Mouse (Mus musculus): ENCODE results near the gene Hist1h2ae. TPM values are rescaled to one million over a fixed set of nuclear protein-coding genes. Genes with fewer than 3 reads are reported as not detected.
A peak's percentile ranks its signal among the peaks of the same experiment; 100 is the strongest.
"Not testable (repeated sequence)": the region's sequence is repeated elsewhere in the genome, so short reads cannot be mapped to it uniquely, and the experiment has no call there.

Hist1h2ae gene
- 14.5 and 15.5 TPM in 2 replicates for total RNA-seq (2021)
- long read RNA-seq: 0 reads

- peak; percentile 42 for DNase-seq
These were observed at the start of gene Hist1h2ae, which contains the start of gene Hist1h2bg for GRCm38 (mm10) chr13:23571022-23571503. Gene Hist1h2ae, minus strand, starts transcription at chr13:23571220. Gene Hist1h2bg, plus strand, starts transcription at chr13:23571396.

- DNase-seq: no peak
These were observed 49.2 kb upstream of the Hist1h2ae start for GRCm38 (mm10) chr13:23620056-23620732.

DNA sequence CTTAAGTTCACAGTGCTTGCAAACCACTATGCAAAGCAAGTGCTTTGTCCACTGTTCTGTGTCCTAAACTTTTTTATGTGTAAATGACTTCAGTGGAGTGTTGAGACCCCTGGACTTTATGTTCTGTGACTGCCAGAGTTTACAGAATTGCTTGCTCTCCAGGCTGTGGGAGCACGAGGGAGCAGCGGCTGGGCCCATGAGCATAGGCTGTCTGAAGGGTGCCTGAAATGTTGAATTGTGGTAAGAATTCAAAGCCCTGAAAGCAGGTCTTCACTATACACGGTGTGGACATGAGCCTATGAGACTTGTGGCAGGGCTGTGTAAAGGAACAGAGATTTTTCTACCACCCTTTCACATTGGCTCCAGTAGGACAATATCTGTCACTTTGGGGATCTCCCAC lies 40.6 kb upstream of the Hist1h2ae start:
- DNase-seq: no peak

DNA sequence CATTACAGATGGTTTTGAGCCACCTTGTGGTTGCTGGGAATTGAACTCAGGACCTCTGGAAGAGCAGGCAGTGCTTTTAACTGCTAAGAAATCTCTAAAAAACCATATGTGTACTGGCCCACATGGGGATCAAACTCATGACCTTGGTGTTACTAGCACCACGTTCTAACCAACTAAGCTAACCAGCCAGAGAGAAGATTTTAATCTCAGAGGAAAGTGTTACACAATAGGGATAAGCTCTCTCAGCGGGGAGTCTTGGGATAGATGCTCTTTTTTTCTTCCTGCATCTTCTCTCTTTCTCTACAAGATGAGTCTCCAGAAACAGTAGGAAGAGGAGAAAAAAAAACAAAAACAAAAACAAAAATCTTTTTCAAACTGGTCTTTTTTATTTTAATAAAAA lies 39.4 kb upstream of the Hist1h2ae start:
- DNase-seq: no peak

- DNase-seq: no peak
These were observed 38.8 kb upstream of the Hist1h2ae start for GRCm38 (mm10) chr13:23609844-23610243.

DNA sequence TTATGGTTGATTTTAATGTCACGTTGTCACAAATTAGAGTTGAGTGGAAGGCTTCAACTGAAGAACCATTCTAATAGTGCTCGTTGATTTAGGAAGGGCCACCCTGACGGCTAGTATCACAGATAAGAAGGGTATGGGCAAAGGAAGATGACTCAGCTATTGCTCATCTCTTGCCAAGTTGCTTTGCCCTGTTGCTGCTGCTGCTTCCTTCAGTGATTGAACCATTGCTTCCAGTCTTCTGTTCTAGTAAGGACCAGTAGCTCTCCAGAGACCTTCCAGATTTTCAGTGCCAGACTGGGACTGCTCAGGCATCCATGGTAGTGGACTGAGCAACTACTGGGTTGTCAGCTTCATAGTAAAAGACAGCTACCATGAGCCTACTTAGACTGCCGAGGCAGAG lies 38.2 kb upstream of the Hist1h2ae start:
- DNase-seq: no peak

DNA sequence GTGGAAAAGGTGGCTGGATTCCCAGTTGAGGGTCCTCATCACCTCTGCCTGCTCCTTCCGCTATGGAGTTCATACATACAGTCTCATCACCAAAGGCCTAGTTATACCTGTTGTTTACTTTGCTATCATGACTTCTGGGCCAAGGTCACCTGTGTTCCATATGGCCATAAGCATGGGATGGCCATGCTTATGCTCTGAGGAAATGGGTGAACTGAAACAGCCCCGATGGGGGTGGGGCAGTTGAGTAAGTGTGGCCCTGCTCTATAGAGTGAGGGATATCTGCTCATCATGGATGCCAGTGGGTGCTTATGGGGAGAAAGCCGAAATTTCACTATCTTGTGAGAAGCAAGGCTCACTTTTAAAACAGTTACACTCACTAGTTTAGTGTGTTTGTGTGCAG lies 34.0 kb upstream of the Hist1h2ae start:
- DNase-seq: no peak

GRCm38 (mm10) chr13:23604452-23604851 lies 33.4 kb upstream of the Hist1h2ae start:
- DNase-seq: no peak

DNA sequence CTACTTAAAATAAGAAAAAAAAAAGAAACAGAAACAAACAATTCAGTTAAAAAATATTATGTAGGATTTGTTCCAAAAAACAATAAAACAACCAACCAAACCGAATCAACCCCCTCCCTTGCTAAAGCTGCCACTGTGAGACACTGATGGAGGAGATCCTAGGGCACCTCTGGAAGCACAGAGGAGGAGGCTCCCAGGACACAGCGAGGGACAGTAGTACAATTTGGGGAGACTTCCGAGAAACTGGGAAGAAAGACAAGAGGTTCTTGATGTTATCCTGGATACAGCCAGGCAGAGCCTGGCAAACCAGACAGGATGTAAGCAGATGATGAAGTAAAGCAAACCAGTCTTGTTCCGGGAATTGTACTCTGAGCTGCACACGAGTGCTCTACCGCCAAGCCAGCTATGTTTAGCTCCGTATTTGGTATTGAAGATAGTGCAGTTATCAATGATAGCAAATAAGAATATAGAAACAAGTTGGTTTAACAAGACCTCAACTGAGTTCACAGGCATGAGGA lies 32.2 kb upstream of the Hist1h2ae start:
- no peak for DNase-seq

DNA sequence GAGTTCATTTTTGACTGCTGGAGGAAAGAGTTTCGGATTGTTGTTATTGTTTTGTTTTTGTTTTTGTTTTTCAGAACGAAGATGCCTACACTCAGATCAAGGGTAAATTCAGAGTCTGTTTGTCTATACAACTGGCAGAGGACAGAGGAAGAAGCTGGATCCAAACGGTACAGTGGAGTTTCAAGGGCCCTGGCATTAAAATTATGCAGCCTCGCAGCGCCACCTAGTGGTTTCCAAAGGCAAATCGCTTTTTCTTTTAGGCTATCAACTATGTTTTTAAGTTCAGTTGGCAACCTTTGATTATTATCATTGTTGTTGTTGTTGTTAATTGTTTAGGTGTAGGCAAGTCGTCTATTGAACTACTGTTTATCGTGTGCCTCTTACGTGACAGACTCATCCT lies 26.9 kb upstream of the Hist1h2ae start:
- peak; percentile 80 for DNase-seq

- no peak for DNase-seq
These were observed 24.8 kb upstream of the Hist1h2ae start for GRCm38 (mm10) chr13:23595622-23596372.

DNA sequence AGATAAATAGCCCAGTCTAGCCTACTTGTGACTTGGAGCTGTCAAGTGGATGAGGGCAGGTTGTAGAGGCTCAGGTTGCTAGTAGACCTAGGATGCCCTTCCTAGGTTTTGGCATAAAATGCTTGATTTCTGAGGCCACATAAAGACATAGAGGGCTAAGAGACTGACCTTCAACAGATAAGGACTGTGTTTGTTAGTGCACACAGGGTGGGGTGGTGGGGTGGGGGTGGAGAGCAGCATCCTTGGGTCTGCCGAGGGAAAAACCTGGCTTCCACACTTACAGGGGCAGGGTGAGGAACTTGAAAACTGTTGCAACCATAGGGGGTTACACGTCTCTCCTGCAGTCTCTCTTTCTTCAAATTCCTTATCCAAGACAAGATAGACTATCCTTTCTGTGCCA lies 24.2 kb upstream of the Hist1h2ae start:
- no peak for DNase-seq

DNA sequence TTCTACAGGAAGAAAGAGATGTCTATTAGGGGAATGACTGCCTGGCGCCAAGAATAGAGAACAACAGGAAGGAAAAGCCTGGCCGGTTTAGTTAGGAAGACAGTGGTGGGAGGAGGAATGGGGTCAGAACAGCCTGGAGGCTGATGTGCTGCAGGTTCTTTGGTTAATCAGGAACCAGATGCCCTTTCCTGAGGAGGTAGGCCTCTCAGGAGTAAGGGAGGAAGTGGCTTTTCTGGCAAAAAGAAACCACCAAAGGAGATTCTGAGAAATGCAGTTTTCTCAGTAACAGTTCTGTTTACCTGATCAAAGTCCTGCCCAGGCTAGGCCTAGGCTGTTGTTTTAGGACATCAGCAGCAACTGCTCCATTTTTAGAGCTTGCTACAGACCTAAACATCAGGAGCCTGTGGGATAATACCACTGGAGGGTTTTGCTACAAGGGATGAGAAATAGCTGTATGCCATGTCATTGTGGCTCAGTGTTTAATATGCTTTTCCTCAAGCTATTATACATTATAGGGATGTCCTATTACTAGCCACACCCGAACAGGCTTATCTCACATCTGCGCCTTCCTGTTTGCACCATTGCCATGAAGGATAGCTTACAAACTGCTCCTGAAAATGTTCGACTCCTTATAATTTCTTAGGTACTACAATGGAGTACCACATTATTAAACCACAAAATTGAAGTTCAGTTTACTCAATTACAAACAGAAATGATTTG lies 22.2 kb upstream of the Hist1h2ae start:
- DNase-seq: no peak

DNA sequence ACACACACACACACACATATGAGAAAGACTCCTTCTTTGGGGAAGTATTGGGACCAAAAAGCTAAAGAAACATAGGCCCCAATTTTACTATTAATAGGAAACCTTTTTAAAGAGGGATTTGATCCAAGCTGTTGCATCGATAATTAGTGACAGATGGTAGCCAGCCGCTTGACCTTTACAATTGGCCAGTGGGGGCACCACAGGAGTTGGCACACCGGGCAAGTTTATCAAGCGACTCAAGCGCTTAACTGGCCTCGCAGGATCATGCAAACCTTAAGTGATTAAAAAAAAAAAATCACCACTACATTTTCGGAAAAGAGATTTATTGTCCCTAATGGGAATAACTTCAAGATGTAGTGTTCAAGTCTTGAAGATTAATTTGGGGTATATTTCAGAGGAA lies 21.6 kb upstream of the Hist1h2ae start:
- DNase-seq: no peak

GRCm38 (mm10) chr13:23591886-23592285 lies 20.9 kb upstream of the Hist1h2ae start:
- DNase-seq: not testable (repeated sequence)

- DNase-seq: no peak
These were observed 20.2 kb upstream of the Hist1h2ae start for GRCm38 (mm10) chr13:23591206-23591605.

DNA sequence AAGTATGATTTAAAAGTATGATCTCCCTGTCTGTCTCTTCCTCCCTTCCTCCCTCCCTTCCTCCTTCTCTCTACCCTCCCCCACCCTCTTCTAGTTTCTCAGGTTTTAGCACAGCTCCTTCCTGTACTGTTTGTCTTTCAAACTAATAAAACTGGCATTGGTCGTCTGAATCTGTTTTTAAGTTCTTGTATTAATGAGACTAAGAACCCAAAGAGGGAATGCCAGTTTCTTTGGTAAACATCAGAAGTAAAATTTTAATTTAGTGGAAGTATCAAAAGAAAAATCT lies 15.9 kb upstream of the Hist1h2ae start:
- DNase-seq: no peak

DNA sequence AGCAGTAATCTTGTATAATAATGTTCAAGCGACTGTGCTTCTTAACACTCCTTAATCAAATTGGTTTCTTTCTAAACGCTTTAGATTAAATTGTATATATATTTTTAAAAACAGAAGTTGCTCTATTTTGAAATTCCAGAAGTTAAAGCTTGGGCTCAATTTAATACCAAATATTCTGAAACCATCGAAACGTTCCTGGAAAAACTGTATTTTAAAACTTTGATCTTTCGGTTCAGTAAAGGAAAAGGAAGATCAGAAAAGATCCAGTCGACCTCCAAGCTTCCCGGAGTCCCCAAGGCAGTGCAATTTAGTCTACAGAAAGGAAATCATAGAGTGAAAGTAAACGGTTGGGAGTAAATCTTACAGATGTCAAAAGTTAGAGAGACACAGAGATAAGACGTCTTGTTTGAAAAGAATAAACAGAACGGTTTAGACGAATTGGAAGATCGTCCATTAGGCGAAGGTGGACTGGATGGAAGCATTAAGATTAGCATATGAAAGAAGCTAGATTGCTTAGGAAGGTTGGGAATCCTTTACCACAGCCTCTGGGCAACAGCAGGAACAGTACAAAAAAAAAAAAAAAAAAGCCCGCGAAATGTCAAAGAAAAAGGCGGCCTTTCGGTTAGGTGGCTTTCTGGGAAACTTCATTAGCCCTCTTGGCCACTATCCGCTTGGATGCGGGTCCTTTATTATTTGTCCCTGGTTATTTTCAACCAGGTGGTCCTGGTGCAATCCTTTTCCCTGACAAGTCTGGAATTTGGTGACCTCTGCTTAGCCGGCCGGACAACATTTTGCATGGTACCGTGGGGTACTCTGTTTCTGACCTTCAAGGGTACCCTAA lies 15.3 kb upstream of the Hist1h2ae start:
- no peak for DNase-seq

DNA sequence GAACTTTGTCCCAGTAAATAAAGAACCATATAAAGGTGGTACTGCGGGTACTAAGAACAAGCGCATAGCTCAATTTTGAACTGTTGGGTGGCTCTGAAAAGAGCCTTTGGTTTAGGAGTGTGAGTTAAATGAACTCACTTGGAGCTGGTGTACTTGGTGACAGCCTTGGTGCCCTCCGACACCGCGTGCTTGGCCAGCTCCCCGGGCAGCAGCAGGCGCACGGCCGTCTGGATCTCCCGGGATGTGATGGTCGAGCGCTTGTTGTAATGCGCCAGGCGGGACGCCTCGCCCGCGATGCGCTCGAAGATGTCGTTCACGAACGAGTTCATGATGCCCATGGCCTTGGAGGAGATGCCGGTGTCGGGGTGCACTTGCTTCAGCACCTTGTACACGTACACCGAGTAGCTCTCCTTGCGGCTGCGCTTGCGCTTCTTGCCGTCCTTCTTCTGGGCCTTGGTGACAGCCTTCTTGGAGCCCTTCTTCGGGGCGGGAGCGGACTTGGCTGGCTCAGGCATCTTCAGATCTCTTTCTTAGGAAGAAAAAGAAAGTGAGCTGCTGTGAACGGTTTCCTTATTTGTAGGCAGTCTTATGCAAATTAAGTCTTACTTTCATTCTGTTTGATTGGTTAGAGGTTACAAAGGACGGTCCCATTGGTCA lies 14.6 kb upstream of the Hist1h2ae start:
- peak; percentile 43 for DNase-seq

GRCm38 (mm10) chr13:23585029-23585441 lies 14.0 kb upstream of the Hist1h2ae start:
- DNase-seq: peak; percentile 64

GRCm38 (mm10) chr13:23584331-23584730 lies 13.3 kb upstream of the Hist1h2ae start:
- DNase-seq: no peak

Data from adrenal gland, postnatal 25 days (tissue).